Mouse (Mus musculus) lung, adult 18-20 months (tissue): ENCODE measurements around the gene Atxn7.
A peak's percentile ranks its signal among the peaks of the same experiment; 100 is the strongest.

ENCODE experiments used
- DNase-seq, 2 experiments: peaks; one replicate each; pipeline ENCODE4 v3.0.0; 2022; ENCODE audit warnings: mixed read lengths in 2 of 2

The Atxn7 gene

DNA sequence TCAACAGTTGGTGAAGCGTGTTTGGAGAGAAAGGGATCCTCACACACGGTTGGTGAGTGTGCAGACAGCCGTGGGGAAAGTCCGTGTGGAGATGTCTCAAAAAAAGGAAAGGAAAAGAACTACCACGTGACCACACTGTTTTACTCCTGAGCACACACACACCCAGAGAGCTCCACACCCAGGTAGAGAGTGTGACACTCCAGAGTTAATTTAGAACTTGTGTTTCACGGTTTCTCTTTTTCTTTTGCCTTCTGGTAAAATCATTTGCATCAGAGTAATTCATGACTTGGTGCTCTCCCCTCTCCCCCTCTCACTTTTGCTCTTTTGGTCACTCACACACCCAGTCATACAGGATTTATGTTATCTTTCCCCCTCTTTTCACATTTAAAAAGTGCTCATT, 105.0 kb downstream of the Atxn7 start:
- no peak for DNase-seq

DNA sequence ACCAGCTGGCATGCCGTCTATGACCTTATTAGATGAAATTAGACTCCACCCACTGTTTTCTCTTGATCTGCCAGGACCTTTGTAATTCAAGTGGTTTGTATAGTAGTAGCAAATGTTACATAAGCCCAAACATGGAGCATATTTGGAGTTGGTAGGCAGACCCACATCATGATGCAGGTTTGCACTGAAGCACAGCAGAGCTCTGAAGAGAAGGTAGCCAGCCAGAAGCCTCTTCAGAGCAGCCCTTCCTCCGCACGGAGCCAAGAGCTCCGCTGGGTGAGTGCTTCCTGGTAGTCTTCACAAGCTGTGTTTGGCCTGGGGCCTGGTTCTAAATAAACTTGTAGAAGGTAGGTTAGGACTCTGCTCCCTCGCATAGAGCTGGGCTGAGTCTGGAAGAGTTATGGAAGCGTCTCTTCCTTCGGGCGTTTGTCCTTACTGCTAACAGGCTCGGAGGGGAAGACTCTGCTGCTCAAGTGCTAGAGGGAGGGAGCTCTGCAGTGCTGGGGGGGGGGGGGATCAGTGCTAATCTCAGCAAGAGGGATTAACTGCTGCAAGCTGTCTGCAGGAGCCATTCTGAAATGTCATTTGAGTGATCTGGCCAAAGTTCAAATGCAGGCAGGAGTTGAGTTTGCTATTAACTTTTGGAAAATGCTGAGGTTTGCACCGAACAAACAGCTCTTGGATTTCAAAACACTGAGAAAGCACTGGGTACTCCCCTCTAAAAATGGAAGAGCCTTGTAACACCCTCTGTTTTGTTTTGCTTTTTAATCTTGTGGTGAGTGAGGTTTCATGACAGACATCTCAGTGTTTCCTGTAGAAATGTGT, 106.6 kb downstream of the Atxn7 start:
- peak; percentile 61 to 77 for DNase-seq

DNA sequence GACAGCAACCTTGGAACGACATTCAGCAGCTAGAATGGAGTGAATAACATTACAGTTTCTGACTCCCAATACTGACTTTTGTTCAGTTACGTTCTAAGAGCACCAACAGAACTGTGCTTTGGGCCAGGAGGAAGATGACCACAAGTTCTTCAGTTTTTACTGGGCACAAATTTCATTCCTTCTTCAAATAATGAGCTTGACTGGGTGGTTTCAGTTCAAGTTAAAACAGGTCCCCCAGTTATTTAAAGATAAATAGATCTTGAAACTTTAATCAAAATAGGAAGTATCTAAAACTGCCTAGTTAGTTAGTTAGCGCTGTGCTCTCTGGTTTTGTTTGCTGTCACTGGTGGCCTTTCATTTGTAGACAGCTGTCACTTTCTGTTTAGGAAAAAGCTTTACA, 107.3 kb downstream of the Atxn7 start:
- no peak for DNase-seq

DNA sequence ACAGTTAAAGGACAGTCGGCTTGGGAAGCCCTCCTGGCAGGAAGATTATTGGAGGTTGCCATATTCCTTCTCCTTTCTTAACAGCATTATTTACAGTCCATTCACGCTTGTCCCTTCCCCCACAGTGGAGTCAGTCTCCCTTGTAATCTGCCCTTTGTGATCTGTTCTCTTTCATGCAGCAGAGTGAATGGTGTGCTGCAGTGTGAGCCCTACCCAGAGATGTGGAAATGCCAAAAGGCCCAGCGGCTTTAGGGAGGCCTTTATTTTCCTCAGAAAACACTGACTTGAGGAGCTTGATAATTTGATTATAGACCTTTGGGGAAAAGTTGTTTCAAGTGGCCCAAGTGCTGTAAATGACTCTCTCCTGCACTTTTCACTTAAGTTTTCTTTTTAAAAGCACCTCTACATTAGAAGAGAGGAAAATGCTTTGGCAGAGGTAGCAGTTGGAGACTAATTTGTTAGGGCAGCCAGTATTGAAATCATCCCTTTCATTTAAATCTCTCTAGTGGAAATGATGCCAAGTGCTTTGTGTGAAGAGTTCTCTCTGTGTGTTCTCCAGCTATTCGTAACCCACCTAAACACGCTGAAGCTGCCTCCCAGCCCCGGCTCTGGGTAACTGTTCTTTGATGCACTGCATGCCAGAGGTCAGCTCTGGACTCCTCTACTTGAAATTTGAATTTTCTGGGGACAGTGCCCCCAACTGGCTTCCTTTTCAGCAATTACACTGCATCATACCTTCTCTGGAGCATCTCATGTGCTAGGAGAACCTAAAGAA, 109.5 kb downstream of the Atxn7 start:
- DNase-seq = no peak

DNA sequence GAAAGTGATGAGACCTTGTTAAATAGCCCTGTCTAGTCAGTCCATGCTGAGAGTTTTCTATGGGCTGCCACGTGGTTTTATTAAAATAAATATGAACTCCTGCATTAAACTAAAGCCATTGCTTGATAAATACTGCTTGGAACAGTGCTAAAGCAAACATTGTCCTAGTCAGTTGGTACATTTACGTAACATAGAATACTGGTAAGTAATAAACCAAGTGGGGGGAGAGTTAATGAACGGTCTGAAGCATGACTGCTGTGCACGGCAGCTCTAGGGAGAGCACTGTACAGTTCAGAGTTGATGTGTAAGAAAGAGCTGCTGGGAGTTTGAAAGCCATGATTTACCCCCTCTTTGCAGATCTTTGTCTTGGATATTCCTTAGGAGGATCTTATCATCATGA, 110.2 kb downstream of the Atxn7 start:
- DNase-seq = no peak

DNA sequence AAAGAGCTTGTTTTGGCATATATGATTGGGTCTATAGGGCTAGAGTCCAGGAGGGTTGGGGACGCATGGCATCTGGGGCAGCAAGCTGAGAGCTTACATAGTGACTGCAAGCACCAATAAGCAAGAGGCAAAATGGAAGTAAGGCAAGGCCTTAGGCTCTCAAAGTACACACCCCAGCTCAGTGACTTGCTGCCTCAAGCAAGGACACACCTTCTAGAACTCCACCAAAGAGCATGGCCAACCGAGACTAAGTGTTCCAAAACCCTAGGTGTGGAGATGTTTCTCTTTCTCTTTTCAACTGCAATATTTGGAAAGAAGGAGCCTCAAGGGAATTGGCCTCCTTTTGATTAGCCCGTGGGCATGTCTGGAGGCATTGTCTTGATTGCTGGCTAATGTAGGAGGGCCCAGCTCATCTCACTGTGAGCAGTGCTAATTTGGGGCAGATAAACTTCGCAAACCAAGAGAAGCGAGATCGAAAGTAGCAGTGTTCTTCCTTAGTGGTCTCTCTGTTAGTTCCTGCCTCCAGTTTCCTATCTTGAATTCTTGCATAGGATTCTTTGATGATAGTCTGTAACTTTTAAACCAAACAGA, 119.5 kb downstream of the Atxn7 start:
- no peak for DNase-seq

DNA sequence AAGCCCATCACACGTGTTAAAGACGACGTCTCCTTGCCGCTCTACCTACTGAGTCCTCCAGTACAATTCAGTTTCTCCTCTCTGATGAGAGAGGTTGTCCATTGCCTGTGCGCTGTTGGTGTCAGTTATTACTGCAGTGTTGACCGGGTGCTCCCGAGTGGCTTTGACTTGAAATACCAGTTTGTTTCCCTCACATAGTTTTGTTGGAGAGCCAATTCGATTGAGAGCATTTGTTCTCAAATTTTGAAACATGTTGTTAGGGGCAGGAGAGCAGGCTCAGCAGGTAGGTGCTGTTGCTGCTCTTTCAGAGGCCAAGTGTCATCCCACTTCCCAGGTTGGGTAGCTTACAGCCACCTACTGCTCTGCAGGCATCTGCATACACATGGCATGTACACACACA, 122.6 kb downstream of the Atxn7 start:
- DNase-seq = peak; percentile 27 to 55

DNA sequence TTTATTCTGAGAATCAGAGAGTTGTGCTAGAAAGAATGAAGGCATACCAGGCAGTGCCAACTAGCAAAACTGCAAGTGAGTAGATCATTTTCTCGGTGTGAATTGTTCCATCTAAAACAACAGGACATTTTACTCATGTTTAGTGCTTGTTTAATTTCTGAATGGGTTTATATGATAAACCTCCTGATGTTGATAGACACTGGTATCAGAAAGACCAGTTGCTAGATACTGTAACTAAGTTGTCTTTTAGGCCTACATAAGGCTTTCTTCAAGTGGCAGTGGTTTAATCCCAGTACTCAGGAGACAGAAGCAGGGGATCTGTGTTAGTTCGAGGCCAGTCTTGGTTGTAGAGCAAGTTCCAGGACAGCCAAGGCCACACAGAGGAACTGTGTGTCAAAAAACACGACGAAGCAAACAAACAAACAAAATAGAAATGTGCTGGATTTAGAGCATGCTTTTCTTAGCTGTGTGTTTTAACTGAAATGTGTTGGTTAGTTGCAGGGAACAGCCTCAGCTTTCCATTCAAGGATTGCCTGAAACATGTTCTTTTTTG, 125.5 kb downstream of the Atxn7 start:
- DNase-seq = no peak

DNA sequence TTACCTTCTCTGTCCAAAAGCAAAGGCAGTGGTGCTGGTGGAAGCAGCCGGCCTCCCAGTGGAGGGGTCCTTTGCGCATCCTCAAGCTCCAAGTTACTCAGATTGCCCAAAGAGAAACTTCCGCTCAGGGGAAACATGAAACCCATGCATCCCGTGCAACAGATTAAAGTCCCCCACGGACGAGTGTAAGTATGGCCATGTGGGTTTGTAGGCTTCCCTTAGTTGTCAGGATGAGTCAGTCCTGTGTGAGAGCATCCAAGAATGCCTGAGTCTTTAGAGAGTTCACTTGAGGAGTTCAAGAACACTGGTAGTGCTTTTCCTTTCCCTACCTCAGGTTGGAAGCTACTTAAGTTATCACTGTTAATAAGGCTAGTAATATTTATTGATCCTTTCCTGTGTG, 126.1 kb downstream of the Atxn7 start:
- DNase-seq = no peak

DNA sequence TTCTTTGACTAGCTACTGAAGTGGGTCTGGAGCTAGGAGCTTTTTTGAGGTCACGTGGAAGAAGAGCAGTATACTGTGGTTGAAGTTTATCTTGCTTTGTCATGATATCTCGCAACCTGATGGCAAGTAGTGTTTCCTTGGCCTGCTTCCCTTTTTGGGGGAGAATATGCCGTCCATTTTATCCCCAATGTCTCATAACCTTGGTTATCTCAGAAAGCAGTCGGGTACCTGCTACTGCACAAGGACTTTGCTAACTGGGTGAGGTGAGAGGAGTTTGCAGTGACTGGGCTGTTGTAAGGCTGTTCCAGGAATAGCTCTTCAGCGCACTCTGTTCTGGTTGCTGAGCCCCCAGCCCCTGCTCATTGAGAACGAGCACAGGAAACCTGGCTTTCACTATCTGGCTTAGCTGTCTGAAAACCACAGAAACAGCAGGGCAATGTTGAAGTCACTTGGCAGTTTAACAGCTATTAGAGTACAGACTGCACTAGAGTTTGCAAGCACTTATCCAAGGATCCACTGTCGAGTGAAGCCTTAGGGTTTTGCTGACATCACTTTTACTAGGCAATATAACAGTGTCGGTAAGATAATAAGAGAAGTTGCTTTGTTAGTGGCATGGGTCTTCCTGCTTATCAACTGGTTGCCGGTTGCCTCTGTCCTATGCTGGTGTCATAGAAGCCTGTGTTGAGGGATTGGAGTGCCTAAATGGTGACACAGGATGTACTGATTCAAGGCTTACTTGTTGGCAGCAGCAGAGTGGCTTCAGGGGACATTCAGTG, 127.0 kb downstream of the Atxn7 start:
- no peak for DNase-seq

DNA sequence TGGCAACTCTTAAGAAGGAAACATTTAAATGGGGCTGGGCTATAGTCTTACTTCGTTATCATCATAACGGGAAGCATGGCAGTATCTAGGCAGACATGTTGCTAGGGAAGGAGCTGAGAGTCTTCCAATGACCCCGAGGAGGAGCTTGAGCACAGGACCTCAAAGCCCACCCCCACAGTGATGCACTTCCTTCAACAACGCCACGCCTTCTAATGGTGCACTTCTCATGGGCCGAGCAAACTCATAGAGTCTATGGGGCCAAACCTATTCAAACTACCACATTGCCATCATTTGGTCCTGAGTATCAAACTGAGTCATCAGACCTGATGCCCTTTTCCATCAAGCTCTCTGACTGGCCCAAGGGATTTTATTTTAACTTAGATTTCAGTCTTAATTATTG, 129.3 kb downstream of the Atxn7 start:
- DNase-seq = no peak

DNA sequence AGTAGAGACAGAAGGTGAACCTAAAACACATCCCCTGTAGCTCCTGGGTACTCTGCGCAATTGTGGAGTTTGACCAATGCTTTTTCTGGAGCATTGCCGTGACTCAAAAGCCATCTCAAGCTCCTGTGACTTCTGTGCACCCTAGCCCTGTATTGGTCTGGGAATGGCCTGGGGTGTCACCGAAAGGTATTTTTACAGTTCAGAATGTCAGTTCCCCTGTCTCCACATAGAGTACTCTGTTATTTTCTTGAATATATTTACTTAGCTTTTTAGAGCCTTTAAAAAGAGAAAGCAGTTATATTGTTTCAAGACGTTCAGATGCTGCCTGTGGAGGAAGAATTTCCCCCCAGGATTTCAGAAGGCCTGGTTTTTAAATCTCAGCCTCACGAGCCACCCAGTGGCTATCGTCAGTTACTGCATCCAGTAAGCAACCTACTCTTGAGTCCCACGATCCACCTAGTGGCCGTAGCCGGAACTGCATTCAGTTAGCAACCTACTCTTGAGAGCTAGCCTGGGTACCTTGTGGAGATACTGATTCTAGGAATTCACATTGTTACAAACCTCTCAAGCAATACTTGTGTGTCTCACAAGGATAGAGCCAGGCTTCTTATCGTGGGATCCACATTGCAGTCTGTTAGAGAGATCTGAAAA, 137.2 kb downstream of the Atxn7 start:
- peak; percentile 84 to 88 for DNase-seq

DNA sequence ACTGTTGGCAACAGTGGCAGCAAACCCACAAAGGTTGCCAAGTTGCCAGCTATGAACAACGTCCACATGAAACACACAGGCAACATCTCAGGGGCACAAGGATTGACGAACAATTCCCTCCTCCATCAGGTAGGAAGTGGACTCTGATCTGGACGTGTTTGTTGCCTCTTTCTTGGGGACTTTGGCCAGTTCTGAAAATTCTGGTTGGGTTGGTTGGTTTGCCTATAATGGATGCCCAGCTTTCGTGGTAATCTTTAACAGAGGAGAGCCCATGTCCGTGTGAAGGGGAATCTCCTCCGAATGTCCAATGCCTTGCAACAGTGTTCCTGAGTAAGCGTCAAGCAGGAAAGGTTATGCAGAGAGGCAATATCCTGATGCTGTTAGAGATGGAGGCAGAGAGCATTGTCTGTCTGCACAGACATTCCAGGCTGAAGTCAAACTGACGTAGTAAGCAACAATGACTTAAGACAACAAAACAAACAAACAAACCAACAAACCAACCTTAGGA, 139.6 kb downstream of the Atxn7 start:
- DNase-seq = no peak

DNA sequence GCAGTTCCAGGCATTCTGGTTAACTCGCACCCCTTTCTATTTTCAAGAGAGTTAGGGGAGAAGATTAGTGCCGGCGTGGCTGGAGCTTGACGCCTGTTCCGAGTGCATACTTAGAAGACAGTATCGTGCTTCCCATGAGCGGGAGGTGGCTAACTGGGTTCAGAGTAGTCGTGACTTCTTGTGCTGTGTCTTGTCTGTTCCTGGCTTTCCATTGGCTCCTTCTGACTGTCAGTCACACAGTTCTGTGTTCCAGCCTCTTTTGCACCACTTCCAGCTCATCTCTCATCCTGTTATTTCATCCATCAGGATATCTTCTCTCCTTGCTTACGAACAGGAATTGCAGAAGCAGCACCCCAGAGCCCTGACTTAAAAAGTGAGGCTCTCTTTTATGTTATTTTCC, 140.1 kb downstream of the Atxn7 start:
- no peak for DNase-seq

DNA sequence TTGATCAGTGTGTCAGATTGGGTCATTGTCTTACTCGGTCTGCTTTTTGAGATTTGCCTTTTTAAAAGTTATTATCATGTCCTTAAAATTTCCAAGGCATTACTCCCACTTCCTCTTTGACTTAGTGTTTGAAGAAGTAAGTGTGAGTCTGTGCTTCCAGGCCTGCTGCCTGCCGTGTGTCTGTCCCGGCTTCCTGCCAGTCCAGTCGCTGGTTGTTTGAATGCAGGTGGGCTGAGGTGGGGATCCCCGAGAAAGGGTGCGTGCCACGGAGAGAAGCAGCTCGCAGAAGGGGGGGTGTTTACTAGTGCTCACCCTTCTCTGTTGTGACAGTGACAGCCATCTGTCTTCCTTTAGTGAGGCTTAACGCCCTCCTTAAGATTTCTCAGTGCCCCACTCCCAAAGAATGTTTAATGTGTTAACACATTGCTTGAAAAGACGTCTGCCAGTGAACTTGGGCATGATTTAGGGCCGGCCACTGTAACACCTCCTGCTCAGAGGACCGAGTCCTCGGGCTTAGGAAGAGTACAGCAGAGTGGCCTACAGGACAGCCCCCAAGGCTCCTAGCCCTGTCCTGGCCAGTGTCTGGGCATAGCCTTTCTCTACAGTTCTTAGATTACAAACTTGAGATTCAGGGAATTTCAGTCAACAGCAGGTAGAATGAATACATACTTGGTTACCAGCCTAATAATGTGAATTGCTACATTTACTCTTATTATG, 143.1 kb downstream of the Atxn7 start:
- no peak for DNase-seq

DNA sequence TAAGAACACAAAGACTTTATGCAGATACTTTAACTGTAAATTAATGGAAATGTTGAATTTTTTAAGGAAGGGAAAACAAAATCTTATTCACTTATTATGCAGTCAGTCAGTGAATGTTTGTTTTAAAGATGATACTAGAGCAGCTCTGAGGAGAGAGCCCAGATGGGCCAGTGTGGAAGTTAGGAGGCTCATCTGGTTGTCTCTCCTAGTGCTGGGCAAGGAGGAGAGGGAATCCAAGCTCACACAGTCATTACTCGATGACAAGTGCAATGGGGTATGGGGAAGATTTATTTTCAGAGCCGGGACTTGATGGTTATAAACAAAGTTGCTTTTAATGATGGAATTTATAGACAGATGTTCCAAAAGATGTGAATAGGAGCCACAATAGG, 143.7 kb downstream of the Atxn7 start:
- no peak for DNase-seq

DNA sequence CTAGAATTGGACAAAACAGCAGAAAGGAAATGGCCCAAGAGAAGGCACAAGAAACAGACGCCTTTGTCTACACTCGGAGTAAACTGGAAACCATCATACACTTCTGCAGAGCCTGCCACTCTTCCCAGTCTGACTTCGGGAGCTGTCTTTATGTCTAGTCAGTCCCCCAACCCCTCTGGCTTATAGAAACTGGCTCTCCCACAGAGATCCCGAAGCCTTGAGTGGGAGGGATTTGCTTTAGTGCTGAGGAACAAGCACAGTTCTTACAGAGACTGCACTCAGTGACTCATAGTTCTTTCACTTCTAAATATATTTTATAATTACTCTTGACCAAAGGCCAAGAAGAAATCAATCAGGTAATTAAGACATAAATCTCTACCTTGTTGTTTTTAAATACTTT, 149.5 kb downstream of the Atxn7 start:
- no peak for DNase-seq

DNA sequence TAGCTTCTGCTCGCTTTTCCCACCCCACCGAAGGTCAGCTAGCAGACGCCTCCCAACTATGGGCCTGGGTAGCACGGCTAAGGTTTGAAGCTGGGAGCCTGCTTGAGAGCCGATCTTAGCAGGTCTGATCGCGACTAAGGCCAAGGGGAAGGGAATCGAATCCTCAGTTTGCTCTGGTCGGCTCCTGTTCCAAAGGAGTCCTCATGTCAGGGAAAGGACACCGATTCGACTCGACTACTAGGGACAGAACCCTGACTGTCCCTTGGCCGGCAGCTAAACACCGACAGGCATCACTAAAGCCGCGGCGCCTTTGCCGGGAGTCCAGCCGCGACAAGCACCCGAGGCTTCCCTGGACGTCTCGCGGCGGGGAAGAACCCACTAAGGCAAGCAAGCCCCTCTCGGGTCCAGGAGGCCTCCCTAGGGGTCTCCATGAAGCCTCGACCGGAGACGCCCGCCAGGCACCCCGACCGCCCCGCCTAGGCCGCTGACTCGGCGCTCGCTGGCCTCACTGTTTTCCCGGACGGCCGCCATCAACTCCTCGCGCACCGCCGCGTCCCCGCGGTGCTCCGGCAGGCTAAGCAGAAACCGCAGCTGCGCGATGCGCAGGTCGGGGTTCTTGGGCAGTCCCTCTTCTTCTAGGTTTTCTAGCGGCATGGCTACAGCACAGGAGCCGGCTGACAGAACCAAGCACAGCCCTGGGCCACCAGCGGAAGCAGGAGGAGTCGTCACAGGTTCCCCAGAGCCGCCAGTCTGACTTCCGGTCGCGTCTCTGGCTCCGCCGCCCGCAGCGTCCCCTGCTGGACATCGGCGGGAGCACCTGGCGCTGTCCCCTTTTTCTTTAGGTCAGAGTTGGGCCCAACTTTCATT, 159.2 kb downstream of the Atxn7 start, which contains the start of gene Psmd6:
Gene Psmd6, minus strand, starts transcription at position 755 of the 867 bp plus-strand sequence.
- DNase-seq = peak; percentile 87 to 89
